18 mouse cellular contexts compared by ENCODE assay signal in the genomic region with DNA sequence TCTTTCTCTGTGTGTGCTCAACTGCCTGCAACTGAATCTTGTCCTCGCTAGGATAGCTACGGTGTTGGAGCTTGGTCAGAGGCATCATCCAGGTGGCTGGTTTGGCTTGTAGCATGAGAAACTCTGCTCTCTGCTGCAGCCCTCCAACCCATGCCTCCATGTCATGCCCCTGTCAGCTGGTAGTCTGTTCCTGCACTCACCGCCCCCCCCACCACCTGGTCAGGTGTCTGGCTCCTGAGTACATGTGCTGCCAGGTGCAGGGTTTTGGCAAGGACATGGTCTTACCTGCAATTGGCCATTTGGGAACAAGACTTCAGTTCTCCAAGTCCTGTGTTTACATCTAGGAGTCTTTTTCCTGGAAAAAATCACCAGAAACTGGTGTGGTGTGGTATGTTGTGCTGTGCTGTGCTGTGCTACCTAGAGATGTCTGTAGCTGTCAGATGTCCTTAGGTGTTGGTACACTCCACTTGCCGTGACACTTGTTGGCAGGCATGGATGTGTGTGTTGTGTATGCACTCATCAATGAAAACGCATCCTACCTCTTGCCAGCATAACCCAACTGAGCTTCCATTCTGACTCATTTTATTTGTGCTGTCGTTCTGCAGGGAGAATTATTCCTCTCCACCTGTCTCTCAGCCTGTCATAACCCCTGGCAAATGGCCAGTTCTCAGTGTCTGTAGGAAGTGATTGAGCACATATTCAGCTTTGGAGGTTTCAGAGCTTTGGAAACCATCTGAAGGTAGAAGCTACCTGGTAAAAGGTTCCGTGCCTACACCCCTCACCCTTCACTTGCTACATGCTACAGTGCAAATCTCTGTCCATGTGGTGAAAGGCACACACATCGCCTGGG. TPM values are rescaled to one million over a fixed set of nuclear protein-coding genes. Genes with fewer than 3 reads are reported as not detected.
"Had no signal": no experiment of that assay in that cellular context is flagged by ENCODE, and none has a peak within 500 bp of the region (broad histone marks: within the 10 kb centered on the region; RNA-seq: fewer than 3 reads in every experiment).

No protein-coding gene starts in this region.

- H3K4me2 ChIP-seq: limb, embryonic 15.5 days; liver, embryonic 13.5 days; lung, embryonic 15.5 days; midbrain, embryonic 12.5 days; neural tube, embryonic 15.5 days had no signal

- DNase-seq: liver, embryonic 13.5 days; liver, postnatal 0 days; lung, postnatal 14 days; right cerebral cortex, adult 18-20 months; right cerebral cortex, postnatal 25 days; thymus, postnatal 4 days had no signal

- H3K4me3 ChIP-seq: layer of hippocampus, adult 2 months; limb, embryonic 15.5 days; liver, embryonic 13.5 days; lung, embryonic 15.5 days; megakaryocyte, embryonic 14.5 days; midbrain, embryonic 12.5 days; neural tube, embryonic 15.5 days had no signal

- H3K27me3 ChIP-seq: limb, embryonic 15.5 days; liver, embryonic 13.5 days; lung, embryonic 15.5 days; midbrain, embryonic 12.5 days; neural tube, embryonic 15.5 days had no signal

- ATAC-seq: liver, postnatal 0 days; midbrain, embryonic 16.5 days had no signal

- H3K27ac ChIP-seq: kidney, postnatal 0 days; layer of hippocampus, adult 2 months; limb, embryonic 15.5 days; liver, embryonic 13.5 days; lung, embryonic 15.5 days; macrophage; midbrain, embryonic 12.5 days; neural tube, embryonic 15.5 days; stomach, postnatal 0 days had no signal

- H3K9me3 ChIP-seq: limb, embryonic 15.5 days; liver, embryonic 13.5 days; lung, embryonic 15.5 days; megakaryocyte, embryonic 14.5 days; midbrain, embryonic 12.5 days; neural tube, embryonic 15.5 days had no signal

- H3K36me3 ChIP-seq: liver, embryonic 13.5 days; lung, embryonic 15.5 days; midbrain, embryonic 12.5 days had no signal

- H3K4me1 ChIP-seq: limb, embryonic 15.5 days; liver, embryonic 13.5 days; lung, embryonic 15.5 days; megakaryocyte, embryonic 14.5 days; midbrain, embryonic 12.5 days; neural tube, embryonic 15.5 days had no signal

- H3K9ac ChIP-seq: limb, embryonic 15.5 days; liver, embryonic 13.5 days; liver, postnatal 0 days; lung, embryonic 15.5 days; midbrain, embryonic 12.5 days; neural tube, embryonic 15.5 days had no signal

RNA-seq across cellular contexts. Expression of a gene that starts 44.6 kb away (rescaled TPM):
- polyA plus RNA-seq: limb, embryonic 11.5 days; neural tube, embryonic 11.5 days had no signal
